Mouse (Mus musculus): ENCODE measurements around the gene Aurka. TPM values are rescaled to one million over a fixed set of nuclear protein-coding genes. Genes with fewer than 3 reads are reported as not detected.

Aurka gene
- 10 to 100 TPM in 2 of 4 experiments, 1 to 10 TPM in 2; 6.3 to 16.2 (median 11.4) TPM for total RNA-seq (2022)

- peak; percentile 89 to 90 for DNase-seq (ENCODE audit: low spot score in 2 of 2)
Measured at GRCm38 (mm10) chr2:172370411-172371223, at the start of gene Aurka, which contains the start of gene Cstf1. Gene Aurka (minus strand): TSS chr2:172370535. Gene Cstf1 (plus strand): TSS chr2:172370681.

GRCm38 (mm10) chr2:172418208-172418607 is 47.9 kb upstream of the Aurka start:
- DNase-seq (ENCODE audit: low spot score in 2 of 2), result no peak

- no peak for DNase-seq (ENCODE audit: low spot score in 2 of 2)
Measured at GRCm38 (mm10) chr2:172416876-172417275, 46.5 kb upstream of the Aurka start.

GRCm38 (mm10) chr2:172416218-172416617 is 45.9 kb upstream of the Aurka start:
- DNase-seq (ENCODE audit: low spot score in 2 of 2), result no peak

- DNase-seq (ENCODE audit: low spot score in 2 of 2), result no peak
Measured at GRCm38 (mm10) chr2:172413894-172414293, 43.6 kb upstream of the Aurka start.

- DNase-seq (ENCODE audit: low spot score in 2 of 2), result no peak
Measured at GRCm38 (mm10) chr2:172413273-172413672, 42.9 kb upstream of the Aurka start.

GRCm38 (mm10) chr2:172412454-172412853 is 42.1 kb upstream of the Aurka start:
- DNase-seq (ENCODE audit: low spot score in 2 of 2), result no peak

GRCm38 (mm10) chr2:172411091-172411490 is 40.8 kb upstream of the Aurka start:
- no peak for DNase-seq (ENCODE audit: low spot score in 2 of 2)

- DNase-seq (ENCODE audit: low spot score in 2 of 2), result no peak
Measured at GRCm38 (mm10) chr2:172410686-172411085, 40.4 kb upstream of the Aurka start.

GRCm38 (mm10) chr2:172407499-172407898 is 37.2 kb upstream of the Aurka start:
- DNase-seq (ENCODE audit: low spot score in 2 of 2), result no peak

GRCm38 (mm10) chr2:172406173-172406572 is 35.8 kb upstream of the Aurka start:
- DNase-seq (ENCODE audit: low spot score in 2 of 2), result no peak

GRCm38 (mm10) chr2:172405011-172405410 is 34.7 kb upstream of the Aurka start:
- no peak for DNase-seq (ENCODE audit: low spot score in 2 of 2)

GRCm38 (mm10) chr2:172404239-172404638 is 33.9 kb upstream of the Aurka start:
- no peak for DNase-seq (ENCODE audit: low spot score in 2 of 2)

GRCm38 (mm10) chr2:172401116-172401825 is 30.9 kb upstream of the Aurka start:
- no peak for DNase-seq (ENCODE audit: low spot score in 2 of 2)

- no peak for DNase-seq (ENCODE audit: low spot score in 2 of 2)
Measured at GRCm38 (mm10) chr2:172399901-172400300, 29.6 kb upstream of the Aurka start.

GRCm38 (mm10) chr2:172395961-172396360 is 25.6 kb upstream of the Aurka start:
- no peak for DNase-seq (ENCODE audit: low spot score in 2 of 2)

GRCm38 (mm10) chr2:172394671-172395070 is 24.3 kb upstream of the Aurka start:
- no peak for DNase-seq (ENCODE audit: low spot score in 2 of 2)

- DNase-seq (ENCODE audit: low spot score in 2 of 2), result no peak
Measured at GRCm38 (mm10) chr2:172394052-172394392, 23.7 kb upstream of the Aurka start.

GRCm38 (mm10) chr2:172393391-172394051 is 23.2 kb upstream of the Aurka start, which contains the start of gene Cass4:
Gene Cass4 (plus strand): TSS chr2:172393794.
- DNase-seq (ENCODE audit: low spot score in 2 of 2), result peak in 1 of 2 experiments; percentile 11

- no peak for DNase-seq (ENCODE audit: low spot score in 2 of 2)
Measured at GRCm38 (mm10) chr2:172392041-172392521, 21.7 kb upstream of the Aurka start.

- DNase-seq (ENCODE audit: low spot score in 2 of 2), result no peak
Measured at GRCm38 (mm10) chr2:172390341-172390740, 20.0 kb upstream of the Aurka start.

- DNase-seq (ENCODE audit: low spot score in 2 of 2), result no peak
Measured at GRCm38 (mm10) chr2:172384715-172385114, 14.4 kb upstream of the Aurka start.
